Mouse (Mus musculus): Measurements from ENCODE around the gene Cdc37l1. TPM values are rescaled to one million over a fixed set of nuclear protein-coding genes. Genes with fewer than 3 reads are reported as not detected.

Cdc37l1 gene
- polyA plus RNA-seq (2015; fragmentation: Illumina TruSeq; extraction: RNeasy Lipid Tissue Mini Kit (QIAGEN cat#74804); ENCODE audit: low read depth, low replicate concordance), result 96.3 TPM

DNA sequence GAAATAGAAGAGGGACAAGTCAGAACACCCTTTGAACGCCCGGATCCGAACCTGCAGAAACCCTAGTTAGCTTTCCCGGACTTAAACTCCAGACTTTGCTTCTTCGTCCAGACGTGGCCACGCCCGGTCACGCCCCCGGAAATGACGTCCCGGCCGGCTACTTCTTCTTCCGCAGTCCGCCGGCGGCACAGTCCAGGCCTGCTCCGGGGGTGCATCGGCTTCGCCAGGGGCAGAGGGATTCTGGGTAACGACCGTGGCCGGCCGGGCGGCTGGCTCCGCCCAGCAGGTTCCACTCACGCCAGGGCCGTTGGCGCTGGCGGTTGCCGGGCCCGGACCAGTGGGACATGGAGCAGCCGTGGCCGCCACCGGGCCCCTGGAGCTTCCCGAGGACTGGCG lies at the start of gene Cdc37l1:
Cdc37l1 (plus strand) TSS at position 159 of the 396 bp plus-strand sequence.

DNA sequence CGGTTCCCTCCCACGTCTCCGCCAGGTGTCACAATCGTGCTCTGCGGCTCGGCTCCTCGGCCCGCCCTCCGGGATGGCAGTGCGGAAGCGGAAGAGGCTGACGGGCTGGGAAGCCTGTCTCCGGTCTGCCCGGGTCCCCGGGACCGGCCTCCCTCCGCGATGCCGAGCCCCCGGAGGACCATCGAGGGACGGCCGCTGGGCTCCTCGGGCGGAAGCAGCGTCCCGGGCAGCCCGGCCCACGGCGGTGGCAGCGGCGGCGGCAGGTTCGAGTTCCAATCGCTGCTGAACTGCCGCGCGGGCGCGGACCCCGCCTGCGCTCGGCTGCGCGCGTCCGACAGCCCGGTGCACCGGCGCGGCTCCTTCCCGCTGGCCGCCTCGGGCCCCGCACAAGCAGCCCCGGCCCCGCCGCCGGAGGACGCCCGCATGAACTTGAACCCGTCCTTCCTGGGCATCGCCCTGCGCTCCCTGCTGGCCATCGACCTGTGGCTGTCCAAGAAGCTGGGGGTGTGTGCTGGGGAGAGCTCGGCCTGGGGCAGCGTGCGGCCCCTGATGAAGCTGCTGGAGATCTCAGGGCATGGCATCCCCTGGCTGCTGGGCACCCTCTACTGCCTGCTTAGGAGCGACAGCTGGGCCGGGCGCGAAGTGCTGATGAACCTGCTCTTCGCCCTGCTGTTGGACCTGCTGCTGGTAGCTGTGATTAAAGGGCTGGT lies 26.2 kb upstream of the Cdc37l1 start, which contains the start of gene Plpp6:
Plpp6 (plus strand) TSS at position 112 of the 710 bp plus-strand sequence.

DNA sequence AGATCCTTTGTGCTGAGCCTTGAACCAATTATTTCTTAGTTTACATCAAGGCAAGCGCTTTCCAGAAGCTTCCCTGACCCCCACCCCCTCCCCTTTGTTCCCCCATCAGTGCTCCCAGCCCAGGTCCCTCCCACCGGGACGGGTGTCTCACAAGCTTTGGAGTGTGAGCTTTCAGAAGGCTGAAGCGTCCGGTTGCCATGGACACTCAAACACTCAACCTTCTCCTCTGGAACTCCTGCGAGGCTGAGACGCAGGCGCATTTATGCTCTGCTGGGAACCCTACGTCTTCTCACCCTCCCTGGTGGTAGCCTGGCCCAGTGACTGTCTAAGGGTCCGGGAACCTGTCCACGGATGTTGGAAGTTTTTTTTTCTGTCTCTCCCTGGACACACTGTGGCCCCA lies 22.5 kb upstream of the Cdc37l1 start, which contains the start of gene 4430402I18Rik:
4430402I18Rik (minus strand) TSS at position 149 of the 400 bp plus-strand sequence.

DNA sequence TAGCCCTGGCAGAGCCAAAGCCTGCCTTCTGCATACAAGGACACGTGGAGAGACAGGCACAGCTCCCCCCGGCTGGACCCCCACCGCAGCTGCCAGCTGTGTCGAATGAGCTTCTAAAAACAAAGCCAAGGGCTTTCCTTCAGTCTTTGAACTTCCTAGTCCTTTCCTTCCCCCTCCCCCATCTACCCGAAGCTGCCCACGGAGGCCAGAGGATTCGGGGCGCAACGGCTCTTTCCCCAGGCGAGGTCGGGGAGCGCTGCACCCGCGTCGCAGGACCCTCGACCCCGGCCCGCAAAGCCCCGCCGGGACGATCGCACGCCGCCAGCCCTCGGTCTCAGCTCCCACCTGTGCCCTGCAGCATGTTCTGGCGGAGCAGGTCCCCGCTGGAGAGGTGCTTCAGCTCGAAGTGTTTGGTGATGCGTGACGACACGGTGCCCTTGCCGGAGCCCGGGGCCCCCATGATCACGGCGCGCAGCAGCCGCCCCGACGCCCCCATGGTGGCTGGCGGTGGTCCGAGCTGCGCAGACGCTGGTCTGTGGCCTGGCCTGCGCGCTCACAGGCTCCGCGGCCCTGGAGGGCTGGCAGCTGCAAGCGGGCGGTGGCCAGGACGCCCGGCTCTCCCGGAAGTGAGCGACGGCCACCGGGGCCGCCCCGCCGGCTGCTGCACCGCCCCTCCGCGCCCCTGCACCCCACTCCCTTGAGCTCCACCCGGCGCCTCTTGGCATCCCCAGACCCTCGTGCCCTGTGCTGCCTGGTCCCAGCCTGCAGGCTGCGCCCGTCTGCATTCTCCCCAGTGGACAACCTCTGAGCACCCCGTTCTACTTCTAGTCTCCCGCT lies 57.4 kb downstream of the Cdc37l1 start, which contains the start of gene Ak3:
Ak3 (minus strand) TSS at position 628 of the 837 bp plus-strand sequence.

Other genes starting within 250 kb of the Cdc37l1 start
- 81.8 TPM for gene Slc1a1, start 155.3 kb upstream of the Cdc37l1 start, polyA plus RNA-seq (2015; fragmentation: Illumina TruSeq; extraction: RNeasy Lipid Tissue Mini Kit (QIAGEN cat#74804); ENCODE audit: low read depth, low replicate concordance)
- 43.0 TPM for gene Plpp6, start 26.4 kb upstream of the Cdc37l1 start, polyA plus RNA-seq (2015; fragmentation: Illumina TruSeq; extraction: RNeasy Lipid Tissue Mini Kit (QIAGEN cat#74804); ENCODE audit: low read depth, low replicate concordance)
- gene 4430402I18Rik, start 22.6 kb upstream of the Cdc37l1 start, polyA plus RNA-seq (2015; fragmentation: Illumina TruSeq; extraction: RNeasy Lipid Tissue Mini Kit (QIAGEN cat#74804); ENCODE audit: low read depth, low replicate concordance), result 7.4 TPM
- 80.9 TPM for gene Ak3, start 57.6 kb downstream of the Cdc37l1 start, polyA plus RNA-seq (2015; fragmentation: Illumina TruSeq; extraction: RNeasy Lipid Tissue Mini Kit (QIAGEN cat#74804); ENCODE audit: low read depth, low replicate concordance)
- 21.6 TPM for gene Rcl1, start 111.0 kb downstream of the Cdc37l1 start, polyA plus RNA-seq (2015; fragmentation: Illumina TruSeq; extraction: RNeasy Lipid Tissue Mini Kit (QIAGEN cat#74804); ENCODE audit: low read depth, low replicate concordance)

Data from brain, adult 10 weeks (tissue).